Mouse (Mus musculus) limb, embryonic 14.5 days (tissue): ENCODE data around the gene Camta1. TPM values are rescaled to one million over a fixed set of nuclear protein-coding genes. Genes with fewer than 3 reads are reported as not detected.

ENCODE experiments used
- ATAC-seq: fragments of 200-750 bp; cut with Nextera tagmentation; 2 replicates; pipeline ENCODE4 v1.8.0; 2017; ENCODE audit warnings: low read depth, moderate number of reproducible peaks, moderate TSS enrichment; ENCODE audit not compliant: low FRiP score
- DNase-seq: peaks from one replicate; pipeline ENCODE4 v3.0.0-alpha.2; 2015; ENCODE audit warnings: low spot score
- H3K27ac ChIP-seq: fragments of 300-500 bp; sonication (generic); replicated peaks from 2 replicates; pipeline ENCODE4 v1.5.1; 2014; ENCODE audit warnings: low read depth, mild to moderate bottlenecking, low read length, moderate library complexity, mixed read lengths
- H3K27me3 ChIP-seq: fragments of 300-500 bp; sonication (generic); 2 replicates; pipeline ENCODE4 v1.6.1; 2014; ENCODE audit warnings: low read length, mixed read lengths; ENCODE audit not compliant: control insufficient read depth, insufficient read depth
- H3K36me3 ChIP-seq: fragments of 300-500 bp; sonication (generic); 2 replicates; pipeline ENCODE4 v1.6.1; 2014; ENCODE audit warnings: mild to moderate bottlenecking, low read length, moderate library complexity, mixed read lengths; ENCODE audit not compliant: control insufficient read depth, insufficient read depth
- H3K4me1 ChIP-seq: fragments of 300-500 bp; sonication (generic); 2 replicates; pipeline ENCODE4 v1.6.1; 2014; ENCODE audit warnings: antibody characterized with exemption, low read length, mixed read lengths; ENCODE audit not compliant: control insufficient read depth, insufficient read depth
- H3K4me2 ChIP-seq: fragments of 300-500 bp; sonication (generic); replicated peaks from 2 replicates; pipeline ENCODE4 v1.6.1; 2014; ENCODE audit warnings: low read depth, mild to moderate bottlenecking, low read length, moderate library complexity; ENCODE audit not compliant: severe bottlenecking
- H3K4me3 ChIP-seq: fragments of 300-500 bp; sonication (generic); replicated peaks from 2 replicates; pipeline ENCODE4 v1.5.1; 2014; ENCODE audit warnings: low read length
- H3K9ac ChIP-seq: fragments of 300-500 bp; sonication (generic); 2 replicates; pipeline ENCODE4 v1.6.1; 2014; ENCODE audit warnings: mild to moderate bottlenecking, low read depth, low read length, moderate library complexity; ENCODE audit not compliant: severe bottlenecking
- H3K9me3 ChIP-seq: fragments of 300-500 bp; sonication (generic); 2 replicates; pipeline ENCODE4 v1.6.1; 2016; ENCODE audit warnings: low read length; ENCODE audit not compliant: control insufficient read depth
- POLR2A ChIP-seq: fragments of 200-500 bp; IDR thresholded peaks from 2 replicates; pipeline ENCODE4 v1.8.0; 2012; ENCODE audit warnings: inconsistent platforms, mild to moderate bottlenecking, moderate library complexity, borderline replicate concordance; ENCODE audit not compliant: insufficient read depth, insufficient read length; ENCODE audit errors: extremely low read depth
- WGBS: fragments of 180-500 bp; shearing (Covaris S2); extraction: QIAGEN DNeasy Blood & Tissue Kit; methylation state at CpG from one replicate; pipeline ENCODE4 v1.1.7; 2014; 5-methylcytosine and 5-hydroxymethylcytosine counted together
- polyA plus RNA-seq, 2 experiments: library from polyadenylated mRNA; depleted of rRNA in 1 of 2; stranded (reverse) in 1 of 2; unstranded in 1 of 2; fragments of >200 nt; fragmentation: Nextera tagmentation in 1 of 2; extraction: Ambion mirVana in 1 of 2; gene quantifications; 2 replicates each; pipeline versions ENCODE4 v1.2.1 to v1.2.3; 2012 to 2014

The Camta1 gene
- polyA plus RNA-seq, 2 experiments = 28.6 to 78.8 TPM

- Histone ChIP-seq H3K9ac (no peak overlapping the region), H3K9me3 (no peaks in the 10 kb centered on the region), H3K4me1 (peaks cover 3% of the 10 kb centered on the region; the same call in 1 of the 2 replicates), H3K27ac (no peak overlapping the region), H3K4me3 (no peak overlapping the region), H3K36me3 (peaks cover 6% of the 10 kb centered on the region; the same call in 1 of the 2 replicates), H3K4me2 (no peak overlapping the region), H3K27me3 (no peaks in the 10 kb centered on the region)
- DNase-seq = no peak
- no peak for TF ChIP-seq POLR2A
- ATAC-seq = no peak
- 80% methylated on average over 2 of the region's 2 CpGs for WGBS
Measured at GRCm38 (mm10) chr4:151822986-151823385, 38.7 kb downstream of the Camta1 start.

- no peak overlapping the region for H3K27ac ChIP-seq
- H3K9me3 ChIP-seq = no peaks in the 10 kb centered on the region
- no peak overlapping the region for H3K4me3 ChIP-seq
- H3K27me3 ChIP-seq = no peaks in the 10 kb centered on the region
- ATAC-seq (no peak), DNase-seq (no peak)
- H3K4me1 ChIP-seq = peaks cover 3% of the 10 kb centered on the region; the same call in 1 of the 2 replicates
- no peak overlapping the region for H3K9ac ChIP-seq
- H3K4me2 ChIP-seq = no peak overlapping the region
- 0 out of 2 replicates have a peak, but pooled peaks cover 6% of the 10 kb centered on the region for H3K36me3 ChIP-seq
- WGBS = 54% methylated on average over 3 of the region's 3 CpGs
- no peak for TF ChIP-seq POLR2A
Measured at GRCm38 (mm10) chr4:151817981-151818766, 43.5 kb downstream of the Camta1 start.

- Histone ChIP-seq H3K9ac (no peak overlapping the region), H3K27ac (no peak overlapping the region), H3K9me3 (no peaks in the 10 kb centered on the region), H3K4me1 (peaks cover 2% of the 10 kb centered on the region; the same call in 1 of the 2 replicates), H3K4me2 (no peak overlapping the region), H3K36me3 (no peaks in the 10 kb centered on the region), H3K27me3 (no peaks in the 10 kb centered on the region), H3K4me3 (no peak overlapping the region)
- no peak for TF ChIP-seq POLR2A
- DNase-seq (no peak), ATAC-seq (no peak)
- WGBS = 92% methylated on average over 4 of the region's 4 CpGs
Measured at GRCm38 (mm10) chr4:151813711-151814110, 48.0 kb downstream of the Camta1 start.

GRCm38 (mm10) chr4:151805685-151806084 lies 56.0 kb downstream of the Camta1 start:
- Histone ChIP-seq H3K4me2 (no peak overlapping the region), H3K9me3 (no peaks in the 10 kb centered on the region), H3K27ac (no peak overlapping the region), H3K36me3 (no peaks in the 10 kb centered on the region), H3K27me3 (no peaks in the 10 kb centered on the region), H3K4me3 (no peak overlapping the region), H3K4me1 (0 out of 2 replicates have a peak, but pooled peaks cover 3% of the 10 kb centered on the region), H3K9ac (no peak overlapping the region)
- TF ChIP-seq POLR2A = no peak
- DNase-seq (no peak), ATAC-seq (no peak)
- WGBS = 77% methylated on average over 4 of the region's 4 CpGs

GRCm38 (mm10) chr4:151805046-151805445 lies 56.6 kb downstream of the Camta1 start:
- Histone ChIP-seq H3K4me2 (no peak overlapping the region), H3K36me3 (no peaks in the 10 kb centered on the region), H3K9me3 (no peaks in the 10 kb centered on the region), H3K4me3 (no peak overlapping the region), H3K27ac (no peak overlapping the region), H3K4me1 (0 out of 2 replicates have a peak, but pooled peaks cover 3% of the 10 kb centered on the region), H3K27me3 (no peaks in the 10 kb centered on the region), H3K9ac (no peak overlapping the region)
- ATAC-seq (no peak), DNase-seq (no peak)
- 90% methylated on average over 6 of the region's 6 CpGs for WGBS
- no peak for TF ChIP-seq POLR2A
